Mouse (Mus musculus) granulocyte monocyte progenitor cell, adult 5-6 weeks (primary cell): ENCODE measurements around the gene Lrmda. TPM values are rescaled to one million over a fixed set of nuclear protein-coding genes. Genes with fewer than 3 reads are reported as not detected.

Source experiments
- ATAC-seq: replicated peaks from 2 replicates; pipeline ENCODE4 v1.8.0; 2016; ENCODE audit warnings: mild to moderate bottlenecking, moderate TSS enrichment, inconsistent platforms; ENCODE audit not compliant: poor library complexity, severe bottlenecking
- total RNA-seq, 2 experiments: library from RNA; stranded (forward) in 1 of 2; stranded (reverse) in 1 of 2; fragments of 200-712, 200-1000 nt in 1 of 2; fragments of >200 nt in 1 of 2; fragmentation: Nextera tagmentation in 1 of 2; gene quantifications; 2 replicates each; pipeline ENCODE4 v1.2.3; 2014 to 2017

Lrmda gene
- 30.9 and 34.8 TPM in 2 replicates for total RNA-seq (2014; fragmentation: Nextera tagmentation)
- total RNA-seq (2017): 19.3 and 23.4 TPM in 2 replicates

DNA sequence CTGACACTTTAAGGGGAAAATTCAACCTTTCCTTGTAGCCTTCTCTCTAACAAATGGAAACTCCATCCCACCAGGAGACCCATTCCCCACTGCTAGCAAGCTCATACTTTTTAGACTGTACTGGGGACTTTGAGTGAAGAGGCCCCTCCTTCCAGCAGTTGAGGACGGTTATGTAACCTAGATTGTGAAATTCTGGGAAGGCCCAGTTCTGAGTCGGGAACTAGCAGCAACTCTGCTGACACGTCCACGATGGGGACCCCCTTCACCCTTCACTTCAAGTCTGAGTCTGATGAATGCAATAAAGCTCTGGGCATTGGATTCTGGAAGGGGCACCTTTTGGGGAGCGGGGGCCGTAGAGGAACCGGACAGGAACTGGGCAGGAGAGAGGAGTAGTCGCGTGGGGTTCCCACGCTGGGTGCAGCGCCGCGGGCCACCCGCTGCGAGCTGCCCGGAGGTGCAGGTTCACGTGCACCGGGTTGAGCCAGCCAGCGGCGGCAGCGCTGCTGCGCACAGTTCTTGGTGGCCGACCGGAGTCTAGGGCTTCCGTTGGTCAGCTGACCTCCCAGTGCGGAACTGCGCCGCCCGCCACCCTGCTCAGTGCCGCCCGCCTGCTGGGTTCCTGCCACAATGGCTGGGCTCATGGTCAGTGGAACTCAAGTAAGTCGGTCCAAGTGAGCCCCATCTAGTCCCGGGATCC, at the start of gene Lrmda:
TSS of gene Lrmda (plus strand) at position 461 of the 697 bp plus-strand sequence.
- peak; percentile 65 for ATAC-seq

DNA sequence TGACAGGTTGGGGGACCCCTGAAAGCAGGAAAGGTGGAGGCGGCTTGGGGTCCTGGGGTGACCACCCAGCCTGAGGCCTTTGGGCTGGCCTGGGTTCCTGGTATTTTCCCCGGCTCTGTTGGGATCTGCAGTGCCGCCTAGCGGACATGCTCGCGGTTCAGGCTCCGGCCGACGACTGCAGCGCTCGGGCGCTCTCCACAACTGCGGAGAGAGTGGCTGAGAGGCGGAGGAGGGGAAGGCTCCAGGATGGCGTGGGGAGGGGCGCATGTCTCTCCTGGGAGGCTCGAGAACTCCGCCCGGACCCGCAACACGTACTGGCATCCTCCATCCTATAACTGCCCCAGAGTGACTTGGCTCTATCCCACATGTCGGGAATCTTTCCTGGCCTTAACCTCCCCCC, 38.0 kb upstream of the Lrmda start:
- peak; percentile 56 for ATAC-seq

DNA sequence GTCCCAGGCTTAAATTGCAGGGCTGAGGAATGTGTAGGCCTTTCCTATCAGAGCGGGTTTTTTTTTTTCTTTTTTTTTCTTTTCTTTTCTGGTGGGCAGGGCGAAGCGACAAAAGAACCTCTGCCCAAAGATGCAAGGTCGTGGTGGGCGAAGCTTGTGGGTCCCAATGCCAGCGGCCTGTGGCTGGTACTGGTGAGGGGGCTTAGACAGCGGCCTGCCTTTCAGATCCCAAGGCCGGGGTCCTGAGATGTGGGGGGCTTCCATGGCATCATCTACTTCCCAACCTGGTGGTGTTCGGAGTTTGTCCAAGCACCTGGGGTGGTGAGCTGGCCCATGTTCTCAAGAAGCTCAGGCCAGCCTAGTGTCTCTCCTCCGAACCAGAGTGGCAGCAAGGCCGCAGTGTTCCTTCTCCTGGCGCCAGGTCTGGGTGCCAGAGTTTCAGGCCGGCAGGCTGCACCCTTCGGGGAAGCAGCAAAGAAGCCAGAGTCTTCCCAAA, 37.4 kb upstream of the Lrmda start:
- ATAC-seq: no peak

DNA sequence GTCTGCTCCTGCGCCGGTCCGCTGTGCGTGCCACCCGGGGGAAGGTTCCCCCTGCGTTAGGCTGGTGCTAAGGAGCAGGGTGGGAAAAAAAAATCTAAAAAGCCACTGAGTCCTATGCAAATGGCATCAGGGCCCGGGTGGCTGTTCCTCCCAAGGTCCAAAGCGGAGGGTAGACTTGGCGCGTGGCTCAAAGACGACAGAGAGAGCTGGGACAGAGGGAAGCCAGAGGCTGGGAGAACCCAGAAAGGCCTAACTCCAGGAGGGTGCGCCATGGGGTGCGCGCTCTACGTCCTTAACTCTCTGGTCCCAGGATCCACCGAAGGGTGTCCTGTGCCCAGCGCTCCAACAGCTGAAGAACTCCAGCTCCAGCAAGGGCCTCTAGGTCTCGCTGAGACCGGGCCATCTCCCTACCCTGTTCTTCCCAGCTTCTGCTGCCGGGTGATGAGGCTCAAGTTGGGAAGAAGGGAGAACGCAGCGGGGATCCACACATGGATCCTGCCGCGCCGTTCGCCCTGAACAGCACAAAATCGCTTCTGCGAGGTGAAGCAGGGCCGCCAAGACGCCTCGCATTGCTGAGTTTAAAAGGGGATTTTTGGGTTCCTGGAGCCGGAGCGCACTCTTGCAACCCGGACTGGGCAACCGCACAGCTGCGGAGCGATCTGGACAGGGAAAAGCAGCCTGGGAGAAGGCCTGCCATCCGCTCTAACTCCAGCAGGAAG, 36.8 kb upstream of the Lrmda start:
- ATAC-seq: no peak

DNA sequence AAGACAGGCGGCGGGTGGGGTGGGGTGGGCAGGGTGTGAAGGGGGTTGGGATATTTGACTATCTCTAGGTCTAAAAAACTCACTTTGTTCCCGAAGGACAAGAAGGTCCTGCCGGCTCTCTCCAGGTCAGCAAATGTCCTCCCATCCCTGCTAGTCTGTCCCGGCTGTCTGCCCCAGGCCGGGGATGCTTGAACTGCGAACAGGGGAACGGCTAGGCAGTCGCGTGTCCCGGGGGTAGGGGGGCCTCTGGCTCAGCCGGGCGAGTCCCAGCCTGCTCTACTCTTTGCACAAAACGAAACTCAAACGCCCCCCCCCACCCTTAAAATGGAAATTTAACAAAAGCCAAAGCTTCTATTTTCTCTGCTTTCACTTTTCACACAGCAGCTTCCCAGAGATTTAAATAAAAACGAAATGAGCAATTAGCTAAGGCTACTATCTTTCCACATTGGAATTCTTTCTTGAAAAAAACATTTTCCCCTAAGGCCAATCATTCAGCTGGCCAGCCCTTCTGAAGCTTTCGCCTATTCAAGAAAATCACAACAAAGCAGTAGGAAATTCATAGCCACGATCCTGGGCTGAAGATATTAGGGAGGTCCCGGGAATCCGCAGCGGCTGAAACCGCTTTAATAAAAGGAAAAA, 36.1 kb upstream of the Lrmda start:
- ATAC-seq: no peak

DNA sequence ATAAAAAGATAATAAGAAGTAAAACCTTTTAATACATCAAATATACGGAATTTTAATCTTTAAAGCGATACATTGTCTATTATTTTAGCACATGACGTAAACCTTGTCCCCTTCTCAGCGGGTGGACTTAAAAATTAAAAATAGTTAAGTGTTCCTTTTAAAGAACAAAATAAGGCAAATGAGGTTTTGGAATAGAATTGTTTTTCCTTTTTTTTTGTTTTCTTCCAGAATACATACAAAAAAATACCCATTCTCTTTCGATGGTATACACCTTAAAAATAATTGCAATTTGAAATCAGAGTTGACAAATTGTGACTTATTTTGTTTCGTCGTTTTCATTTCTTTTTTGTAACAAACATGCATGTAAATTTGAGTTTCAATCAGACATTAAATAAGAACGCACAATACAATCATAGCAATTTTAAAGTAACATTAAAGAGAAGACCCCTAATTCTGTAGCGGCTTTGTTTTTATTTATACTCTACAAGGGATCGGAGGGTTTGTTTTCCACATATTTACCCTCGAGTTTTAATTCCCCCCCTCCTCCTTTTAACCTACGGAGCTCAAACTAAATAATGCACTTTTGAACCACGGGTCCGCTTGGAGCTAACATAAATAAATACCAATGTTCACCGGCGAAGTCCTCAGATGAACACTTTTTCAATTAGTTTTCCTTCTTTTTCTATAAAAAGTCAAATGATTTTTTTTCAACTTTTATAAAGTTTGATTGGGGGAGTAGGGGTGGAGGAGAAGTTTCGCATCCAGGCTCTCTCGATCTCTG, 35.4 kb upstream of the Lrmda start:
- ATAC-seq: no peak

DNA sequence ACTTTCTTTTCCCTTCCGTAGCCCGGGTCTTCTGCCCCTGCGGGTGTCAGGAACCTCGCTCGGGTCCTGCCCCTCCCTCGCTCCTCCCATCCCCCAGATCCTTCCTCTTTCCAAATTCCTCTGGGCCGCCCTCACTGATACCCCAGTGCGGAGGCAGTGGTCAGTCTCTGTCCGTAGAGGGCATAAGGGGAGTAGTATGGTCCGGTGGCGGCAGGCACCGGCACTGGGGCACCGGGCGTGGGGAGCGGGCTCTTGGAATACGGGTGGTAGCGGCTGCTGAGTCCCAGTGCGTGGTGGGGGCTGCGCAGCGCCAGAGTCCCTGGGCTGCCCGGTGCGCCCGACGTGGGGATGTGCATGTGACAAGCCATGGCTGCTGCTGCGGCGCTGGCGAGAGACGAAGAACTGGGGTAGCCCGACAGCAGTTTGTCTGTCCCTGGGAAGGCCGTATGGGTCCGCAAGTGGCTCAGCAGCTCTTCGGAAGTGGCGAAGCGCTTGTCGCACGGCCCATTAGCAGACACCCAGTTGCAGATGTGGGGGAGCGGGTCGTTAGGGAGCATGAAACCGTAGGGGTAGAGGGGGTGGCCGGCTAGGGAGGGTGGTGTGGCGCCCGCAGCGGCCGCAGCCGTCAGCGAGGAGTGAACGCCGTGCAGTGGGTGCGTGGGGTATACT, 34.6 kb upstream of the Lrmda start:
- no peak for ATAC-seq

DNA sequence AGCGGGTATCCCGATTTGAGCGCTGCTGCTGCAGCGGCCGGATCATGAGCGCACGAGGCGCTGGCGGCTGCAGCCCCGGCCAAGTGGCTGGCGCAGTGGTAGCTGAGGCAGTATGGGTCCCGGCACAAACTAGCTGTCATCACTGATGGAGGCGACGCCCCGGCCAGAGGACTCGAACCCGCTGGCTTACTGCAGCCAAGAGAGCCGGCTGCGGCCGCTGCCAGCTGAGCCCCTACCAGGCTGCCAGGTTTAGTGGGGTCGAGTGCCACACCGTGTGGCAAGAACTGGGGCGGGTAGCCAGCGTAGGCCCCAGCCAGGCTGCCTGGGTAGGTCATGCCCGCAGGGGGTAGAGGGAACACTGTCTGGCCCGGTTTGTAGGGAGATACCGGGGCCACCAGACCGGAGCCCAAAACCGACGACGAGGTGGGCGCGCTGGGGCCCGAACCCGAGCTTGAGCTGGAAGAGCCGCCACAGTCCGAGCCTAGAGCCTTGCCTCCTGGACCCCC, 34.0 kb upstream of the Lrmda start:
- ATAC-seq: no peak

DNA sequence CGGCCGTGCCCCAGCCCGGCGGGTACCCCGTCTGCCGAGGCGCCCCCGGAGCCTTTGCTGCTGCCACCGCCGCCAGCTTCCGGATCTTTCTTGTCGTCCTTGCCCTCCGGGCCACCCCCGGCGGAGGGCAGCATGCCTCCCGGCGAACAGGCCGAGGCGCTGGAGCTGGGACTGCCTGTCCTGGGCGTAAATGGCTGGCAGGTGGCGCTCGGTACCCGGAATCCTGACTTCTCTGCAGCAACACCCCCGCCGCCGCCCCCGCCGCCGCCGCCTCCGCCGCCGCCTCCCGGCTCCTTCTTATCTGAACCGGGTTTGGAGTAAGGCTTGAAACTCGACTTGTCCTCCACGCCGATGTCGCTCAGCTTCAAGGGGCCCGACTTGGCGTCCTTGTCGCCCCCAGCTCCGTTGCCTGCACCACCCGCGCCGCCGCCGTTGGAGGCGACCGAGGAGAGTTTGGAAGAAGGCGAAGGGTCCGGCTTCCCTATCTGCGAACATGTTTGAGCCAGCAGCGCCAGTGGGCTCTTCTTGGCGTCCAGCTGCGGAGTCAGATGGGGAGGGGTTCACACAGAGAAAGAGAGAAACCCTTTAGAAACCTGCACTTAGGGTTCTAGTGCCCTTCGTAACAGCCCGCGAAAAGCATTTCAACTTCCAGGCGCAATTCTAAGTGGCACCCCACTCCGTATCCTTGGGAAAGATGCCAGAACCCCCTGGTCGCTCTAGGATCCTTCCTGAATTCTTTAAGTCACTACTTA, 33.4 kb upstream of the Lrmda start:
- peak; percentile 48 for ATAC-seq

DNA sequence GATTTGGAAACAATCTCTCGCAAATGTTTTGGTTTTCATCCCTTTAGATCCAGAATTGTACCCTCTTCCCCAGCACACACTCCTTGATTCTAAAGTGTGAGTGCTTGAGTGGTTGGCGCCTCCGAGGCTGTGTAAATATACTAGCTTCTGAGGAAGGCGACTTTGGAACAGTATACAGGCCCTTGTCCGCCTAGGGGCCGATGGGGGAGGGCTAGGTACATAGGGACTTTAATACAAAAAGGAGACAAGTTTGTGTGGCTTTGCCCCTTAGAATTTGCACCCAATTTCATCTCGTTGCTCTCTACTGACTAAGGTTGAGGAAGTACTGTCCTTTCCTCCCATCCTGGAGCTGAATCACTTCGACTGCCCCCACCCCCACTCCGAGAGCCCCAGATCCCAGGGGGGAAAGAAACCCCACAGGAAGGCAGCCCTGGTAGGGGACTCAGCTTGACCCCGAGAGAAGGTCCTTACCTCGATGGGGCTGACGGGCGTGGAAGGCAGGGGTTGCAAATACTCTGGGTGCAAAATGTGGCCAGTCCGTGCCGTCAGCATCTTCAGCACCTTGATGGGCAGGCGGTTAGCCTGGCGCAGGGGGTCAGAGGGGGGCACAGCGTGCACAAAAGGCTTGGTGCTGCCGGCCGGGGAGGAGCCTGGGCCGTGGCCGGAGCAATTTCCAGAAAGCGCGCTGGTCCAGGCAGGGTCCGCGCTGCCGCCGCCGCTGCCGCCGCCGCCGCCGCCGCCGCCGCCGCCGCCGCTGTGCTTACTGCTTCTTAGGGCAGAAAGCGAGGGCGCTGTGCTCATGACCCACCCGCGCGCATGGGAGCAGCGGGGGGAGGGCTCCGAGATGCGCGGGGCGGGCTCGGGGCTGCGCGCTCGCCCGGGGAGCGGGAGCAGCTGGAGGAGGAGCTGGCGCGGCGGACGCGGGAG, 32.5 kb upstream of the Lrmda start:
- no peak for ATAC-seq

DNA sequence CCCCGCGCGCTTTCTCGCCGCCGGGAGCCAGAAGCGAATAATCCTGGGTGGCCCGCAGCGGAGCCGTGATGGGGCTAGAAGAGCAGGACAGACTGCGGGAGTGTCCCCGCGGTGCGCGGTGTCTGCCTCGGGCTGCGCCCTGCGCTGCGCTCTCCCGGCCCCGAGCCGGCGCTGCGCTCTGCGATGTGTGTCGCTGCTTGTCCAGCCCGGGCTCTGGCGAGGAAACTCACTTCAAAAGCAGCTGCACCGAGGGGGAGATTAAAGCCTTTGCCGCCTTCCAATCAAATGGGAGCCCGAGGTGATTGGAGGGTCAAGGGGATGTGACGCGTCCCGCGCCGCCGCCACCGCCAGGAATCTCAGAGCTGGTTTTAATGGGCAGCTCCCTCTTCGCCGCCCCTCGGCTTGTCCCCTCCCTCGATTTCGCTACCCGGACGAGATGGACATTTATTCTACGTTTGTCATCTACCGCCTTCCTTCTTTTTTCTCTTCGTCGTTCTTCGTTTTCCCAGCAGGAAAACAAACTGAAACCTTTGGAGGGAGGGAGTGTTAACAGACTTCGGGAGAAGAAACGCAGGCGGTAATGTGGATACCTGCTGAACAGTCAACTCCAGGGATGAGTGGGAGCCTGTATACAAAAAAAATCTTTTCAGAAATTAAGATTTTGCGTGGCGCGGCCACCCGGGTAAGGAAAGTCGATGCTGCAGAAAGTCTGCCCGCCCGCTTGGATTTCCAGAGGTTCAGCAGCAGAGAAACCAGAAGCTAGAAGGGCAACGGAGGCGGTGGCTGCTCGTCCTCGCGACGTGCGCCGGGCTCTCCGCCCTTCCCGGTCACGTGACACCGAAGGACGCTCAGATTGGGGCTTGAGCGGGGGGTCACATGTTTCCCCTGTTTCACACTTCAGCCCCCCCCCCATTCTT, 31.6 kb upstream of the Lrmda start:
- peak; percentile 52 for ATAC-seq

DNA sequence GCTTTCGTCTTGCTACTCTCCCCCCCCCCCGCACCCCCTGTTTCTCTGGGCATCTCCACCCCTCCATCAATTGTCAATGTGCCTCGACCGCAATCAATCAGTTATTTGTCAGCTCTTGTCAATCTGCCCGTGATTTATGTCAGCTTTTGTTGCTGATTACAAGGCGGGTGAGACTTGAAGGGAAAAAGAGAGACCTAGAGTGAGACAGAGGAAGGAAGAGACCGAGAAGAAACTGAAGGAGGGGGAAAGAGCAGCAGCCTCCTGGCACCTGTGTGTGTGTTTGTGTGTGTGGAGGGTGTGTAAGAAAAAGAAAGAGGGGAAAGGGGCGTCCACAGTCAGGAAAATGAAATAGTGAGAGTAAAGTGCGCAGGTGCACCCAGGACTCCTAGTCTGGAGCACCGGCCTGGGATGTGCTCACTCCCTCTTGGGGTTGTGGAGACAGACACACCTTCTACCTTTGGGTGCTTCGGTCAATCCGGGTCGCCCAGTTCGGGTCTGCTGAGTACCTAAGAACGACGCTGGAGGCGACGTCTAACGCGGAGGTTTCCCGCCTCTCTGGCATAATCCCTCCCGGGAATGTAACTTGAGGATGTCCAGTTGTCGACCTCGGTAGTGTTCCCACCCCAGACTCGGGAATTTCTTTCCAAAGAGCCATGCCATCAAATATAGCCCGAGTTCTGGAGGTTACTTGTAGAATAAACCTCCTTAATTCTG, 30.8 kb upstream of the Lrmda start:
- no peak for ATAC-seq

DNA sequence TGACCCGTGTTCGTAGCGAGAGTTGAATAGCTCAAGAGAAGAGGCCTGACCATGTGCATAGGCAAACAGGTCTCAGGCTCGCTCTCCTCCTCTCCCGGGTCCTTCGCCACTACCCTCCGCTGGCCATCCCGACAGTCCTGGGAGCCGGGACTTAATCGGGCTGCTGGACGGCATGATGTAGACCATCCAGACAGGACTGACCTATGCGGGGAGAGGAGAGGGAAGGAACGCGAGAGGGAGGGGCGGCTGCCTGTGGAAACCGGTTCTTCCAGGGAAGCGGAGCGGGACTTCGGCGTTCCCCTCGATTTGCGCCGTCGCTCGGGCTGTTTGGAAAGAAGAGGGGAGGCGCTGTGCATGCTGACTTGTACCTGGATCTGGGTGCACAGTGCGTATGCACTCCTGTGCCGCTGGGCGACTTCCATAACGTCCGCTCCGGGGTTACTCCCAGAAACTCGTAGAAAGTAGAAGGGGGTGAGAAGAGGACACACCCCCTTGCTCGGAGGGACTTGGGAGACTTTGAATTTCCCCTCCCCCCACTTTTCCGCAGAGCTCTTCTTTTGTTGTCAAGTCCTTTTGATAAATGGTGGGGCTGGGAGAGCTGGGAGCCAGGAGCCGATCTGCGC, 30.1 kb upstream of the Lrmda start, which contains the start of gene Zfp503:
TSS of gene Zfp503 (minus strand) at position 311 of the 623 bp plus-strand sequence.
- no peak for ATAC-seq

DNA sequence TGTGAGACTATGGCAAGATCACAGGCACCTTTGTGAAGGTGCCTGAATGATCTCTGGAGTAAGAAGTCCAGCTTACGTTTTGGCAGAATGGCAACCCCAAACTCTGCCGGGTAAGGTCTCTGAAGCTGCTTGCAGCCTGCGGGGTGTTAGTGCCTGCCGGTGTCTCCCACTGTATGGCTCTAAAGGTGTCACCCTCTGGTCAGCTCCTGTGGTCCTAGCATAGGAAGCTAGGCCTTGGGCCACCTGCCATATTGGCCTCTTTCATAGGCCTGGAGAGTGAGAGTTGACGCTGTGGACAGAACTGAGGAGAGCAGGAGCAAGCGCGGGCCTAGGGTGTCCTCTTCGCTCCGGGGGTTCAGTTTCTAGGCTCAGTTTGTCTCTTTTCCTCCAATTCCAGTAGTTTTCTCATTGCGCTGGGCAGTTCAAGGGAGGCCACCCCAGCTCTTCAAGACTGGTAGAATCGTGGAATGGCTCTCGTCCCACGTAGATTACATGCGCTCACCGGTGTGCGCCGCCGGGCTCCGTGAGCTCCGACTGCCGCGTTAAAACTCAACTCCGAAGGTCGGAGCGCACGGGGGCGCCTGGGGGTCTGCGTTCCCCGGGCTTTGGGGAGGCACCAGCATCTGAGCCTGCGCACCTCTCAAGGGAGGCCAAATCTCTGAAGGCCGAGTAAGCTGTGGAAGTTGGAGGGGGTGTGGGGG, 29.0 kb upstream of the Lrmda start:
- ATAC-seq: no peak

DNA sequence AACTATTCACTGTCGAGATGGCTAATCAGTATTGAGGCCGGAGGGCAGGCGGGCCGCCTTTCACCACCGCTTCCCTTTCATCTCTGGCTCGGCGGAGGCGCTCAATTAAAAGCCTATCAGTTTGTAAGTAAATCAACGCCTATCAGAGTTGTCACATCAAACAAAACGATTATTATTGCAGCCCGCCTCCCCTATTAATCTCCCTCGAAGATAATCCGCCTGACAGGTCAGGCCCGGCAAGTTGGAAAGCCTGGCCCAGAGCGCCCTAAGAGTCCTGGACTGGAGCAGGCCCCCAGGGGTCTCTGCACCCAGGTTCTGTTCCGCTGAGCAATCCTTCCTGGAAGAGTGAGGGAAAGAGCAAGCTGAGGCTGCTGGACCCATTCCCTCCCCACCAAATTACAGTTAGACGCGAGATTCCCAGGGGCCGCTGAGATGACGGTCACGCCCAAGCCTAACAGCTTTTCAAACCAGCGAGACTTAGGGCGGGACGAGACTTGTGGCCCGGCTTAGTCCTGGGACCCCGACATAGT, 28.2 kb upstream of the Lrmda start:
- ATAC-seq: no peak
